Mouse (Mus musculus) CD4-positive, CD25-positive, alpha-beta regulatory T cell, adult 2 months (primary cell): ENCODE measurements around the gene Asb15.

Experiments used
- DNase-seq: peaks from one replicate; pipeline ENCODE4 v3.0.0-alpha.2; 2012; ENCODE audit warnings: low read depth, low spot score

Asb15 gene

DNA sequence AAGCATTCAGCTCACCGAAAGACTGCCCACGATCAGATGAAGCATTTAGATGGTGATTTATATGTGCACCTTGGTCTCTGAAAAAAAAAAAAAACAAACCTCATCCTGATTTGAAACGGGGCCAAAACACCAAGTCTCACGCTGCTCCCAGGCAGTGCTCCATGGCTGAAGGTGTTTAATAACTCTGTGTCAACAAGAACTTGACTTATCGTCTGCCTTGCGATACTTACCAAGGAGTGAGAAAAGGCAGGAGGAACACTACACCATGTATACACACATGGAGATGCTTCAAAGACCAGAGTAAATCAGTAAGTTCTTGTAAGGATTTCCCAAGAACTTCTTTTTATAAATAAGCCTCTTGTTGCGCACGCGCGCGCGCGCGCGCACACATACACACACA is 79.6 kb downstream of the Asb15 start:
- DNase-seq = no peak

DNA sequence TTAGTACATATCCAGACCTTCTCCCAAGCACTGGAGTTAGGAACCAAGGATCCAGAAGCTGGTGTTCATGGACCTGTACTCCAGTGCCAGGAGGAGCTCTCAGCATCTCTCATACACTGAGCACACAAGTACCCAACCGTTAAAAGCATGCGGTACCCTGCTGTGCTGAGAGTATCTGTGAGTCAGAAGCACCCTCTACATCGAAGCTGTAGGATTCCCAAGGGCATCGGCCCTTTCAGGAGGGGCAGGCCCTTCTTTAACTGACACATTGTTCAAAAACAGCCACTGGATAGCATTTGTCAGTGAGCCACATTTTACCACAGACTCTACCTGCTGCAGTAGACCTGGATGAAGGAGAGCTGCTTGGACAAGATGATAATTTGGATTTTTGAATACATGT is 80.2 kb downstream of the Asb15 start:
- DNase-seq = no peak

DNA sequence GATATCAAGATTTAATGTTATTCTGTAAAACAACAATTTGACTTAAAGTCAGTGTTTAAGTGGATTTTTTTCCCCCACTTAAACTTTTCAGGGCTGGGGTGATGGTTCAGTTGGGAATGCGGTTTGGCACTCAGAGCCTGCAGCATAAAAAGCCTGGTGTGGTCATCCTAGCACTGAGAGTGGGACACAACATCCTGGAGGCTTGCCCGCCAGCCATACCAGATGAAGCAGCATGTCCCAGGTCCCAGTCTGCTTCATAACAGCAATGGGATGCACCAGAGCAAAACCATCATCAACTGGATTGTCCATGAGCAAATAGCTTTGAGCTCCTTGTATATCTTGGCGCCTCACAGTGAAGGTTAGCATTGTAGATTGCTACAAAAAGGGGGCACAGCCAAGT is 80.7 kb downstream of the Asb15 start:
- no peak for DNase-seq

DNA sequence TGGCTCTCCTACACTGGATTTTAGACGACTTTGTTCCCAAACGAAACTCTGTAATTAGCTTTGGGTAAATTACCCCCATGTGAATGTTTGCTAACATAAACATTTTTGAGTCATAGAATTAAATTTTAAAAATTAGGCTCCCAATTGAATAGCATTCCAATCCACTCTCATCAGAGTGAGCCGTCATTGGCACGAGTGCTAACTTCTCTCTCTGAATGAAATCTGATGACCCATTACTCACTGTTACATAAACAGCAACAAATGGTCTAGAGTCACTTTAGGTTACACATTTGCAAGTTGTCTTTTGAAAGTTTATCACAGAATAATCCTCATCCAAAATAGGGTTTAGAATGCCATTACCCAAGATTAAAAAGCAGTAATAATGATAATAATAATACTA is 81.6 kb downstream of the Asb15 start:
- no peak for DNase-seq

DNA sequence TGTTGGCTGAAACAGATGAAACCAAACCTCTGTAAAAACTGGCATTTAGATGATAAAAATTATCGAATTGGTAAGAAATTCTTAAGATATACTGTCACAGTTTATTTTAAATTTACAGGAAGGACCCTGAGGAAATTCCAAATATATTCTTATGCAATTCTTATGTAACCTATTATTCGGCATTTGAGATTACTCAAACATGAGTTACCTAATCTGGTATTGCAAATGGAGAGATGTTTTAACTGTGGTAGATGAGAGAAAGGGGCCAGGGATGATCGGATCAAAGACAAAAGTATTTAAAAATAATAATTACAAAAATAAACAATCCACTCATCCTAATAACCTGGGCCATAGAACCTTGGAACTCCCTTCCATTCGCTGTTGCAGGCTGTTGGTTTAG is 82.4 kb downstream of the Asb15 start:
- no peak for DNase-seq

DNA sequence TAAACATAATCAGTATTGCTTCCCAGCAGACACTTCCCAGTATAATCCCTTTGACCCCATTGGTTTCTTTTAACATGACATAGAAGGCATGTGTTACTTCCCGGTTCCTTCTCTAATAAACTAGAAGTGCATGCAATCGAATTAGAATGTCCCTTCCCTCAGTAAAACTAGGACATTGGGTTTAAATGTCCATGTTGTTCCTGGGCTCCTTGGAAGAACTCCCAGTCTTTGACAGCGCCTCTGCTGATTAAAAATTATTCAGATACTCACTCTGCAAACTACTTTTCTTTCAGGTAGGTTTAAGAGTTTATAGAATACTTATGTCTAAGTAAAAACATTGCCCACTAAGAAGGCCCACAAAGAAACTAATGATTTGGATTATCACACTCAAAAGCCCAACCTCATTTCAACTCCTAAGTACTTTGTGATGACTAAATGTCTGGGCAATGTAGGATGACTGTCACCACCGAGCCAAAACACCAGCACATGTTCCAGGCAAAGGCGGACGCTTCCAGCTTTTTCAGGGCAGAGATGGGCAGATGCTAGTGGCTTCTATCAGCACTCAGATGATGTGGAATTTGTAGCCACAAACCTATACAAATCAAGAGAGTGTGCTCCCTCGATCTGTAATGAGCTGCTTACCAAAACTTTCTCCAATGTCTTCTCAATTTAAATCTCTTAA is 84.3 kb downstream of the Asb15 start:
- no peak for DNase-seq

DNA sequence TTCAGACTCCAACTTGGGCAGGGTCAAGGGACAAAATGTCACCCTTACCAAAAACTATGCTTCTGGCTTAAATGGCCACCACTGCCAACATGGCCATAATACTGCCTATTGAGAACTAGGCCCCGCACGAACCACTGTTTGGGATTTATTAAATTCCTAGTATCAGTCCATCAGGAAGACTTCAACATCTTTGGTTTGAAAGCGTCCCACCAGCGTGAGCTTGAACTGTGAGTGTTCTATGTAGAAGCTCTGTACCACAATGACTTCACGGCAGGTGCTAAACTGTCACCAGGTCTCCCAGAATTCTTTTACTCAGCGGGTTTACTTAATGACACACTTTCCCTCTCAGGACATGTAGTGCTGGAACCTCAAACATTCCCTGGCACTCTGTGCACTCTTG is 85.4 kb downstream of the Asb15 start:
- no peak for DNase-seq

DNA sequence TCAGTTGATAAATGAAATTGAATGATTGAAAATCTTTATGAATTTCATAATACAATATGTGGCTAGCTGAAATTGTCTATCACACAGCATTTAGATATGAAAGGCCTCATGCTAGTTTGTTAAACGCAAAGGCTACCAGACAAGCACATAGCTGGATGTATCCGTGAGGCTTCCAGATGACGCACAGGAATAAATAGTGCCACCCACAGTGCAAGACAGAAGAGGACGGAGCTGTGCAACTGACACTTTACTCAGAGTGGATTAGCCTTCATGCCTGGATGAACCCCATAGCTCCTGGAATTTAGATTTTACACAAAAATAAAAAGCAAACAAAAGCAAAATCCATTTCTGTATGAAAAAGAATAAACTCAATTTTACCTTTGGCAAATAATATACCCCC is 86.0 kb downstream of the Asb15 start:
- no peak for DNase-seq

DNA sequence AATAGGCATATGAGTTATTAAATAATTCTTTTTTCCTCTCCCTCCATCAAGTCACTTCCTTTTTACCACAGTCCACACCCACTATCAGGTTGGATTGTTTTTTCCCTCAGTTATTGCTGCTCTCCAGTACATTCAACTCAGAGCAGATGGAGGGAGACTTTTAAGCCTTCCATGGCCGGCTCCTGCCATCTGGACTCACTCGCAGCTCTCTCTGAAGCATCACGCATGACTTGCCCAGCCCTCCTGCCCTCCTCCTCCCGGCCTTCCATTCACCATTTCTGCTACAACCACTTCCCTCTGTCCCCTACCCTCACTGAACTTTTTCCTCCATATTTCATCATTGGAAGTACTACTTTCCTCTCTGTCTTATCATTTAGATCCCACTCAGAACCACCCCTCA is 88.8 kb downstream of the Asb15 start:
- DNase-seq = no peak

DNA sequence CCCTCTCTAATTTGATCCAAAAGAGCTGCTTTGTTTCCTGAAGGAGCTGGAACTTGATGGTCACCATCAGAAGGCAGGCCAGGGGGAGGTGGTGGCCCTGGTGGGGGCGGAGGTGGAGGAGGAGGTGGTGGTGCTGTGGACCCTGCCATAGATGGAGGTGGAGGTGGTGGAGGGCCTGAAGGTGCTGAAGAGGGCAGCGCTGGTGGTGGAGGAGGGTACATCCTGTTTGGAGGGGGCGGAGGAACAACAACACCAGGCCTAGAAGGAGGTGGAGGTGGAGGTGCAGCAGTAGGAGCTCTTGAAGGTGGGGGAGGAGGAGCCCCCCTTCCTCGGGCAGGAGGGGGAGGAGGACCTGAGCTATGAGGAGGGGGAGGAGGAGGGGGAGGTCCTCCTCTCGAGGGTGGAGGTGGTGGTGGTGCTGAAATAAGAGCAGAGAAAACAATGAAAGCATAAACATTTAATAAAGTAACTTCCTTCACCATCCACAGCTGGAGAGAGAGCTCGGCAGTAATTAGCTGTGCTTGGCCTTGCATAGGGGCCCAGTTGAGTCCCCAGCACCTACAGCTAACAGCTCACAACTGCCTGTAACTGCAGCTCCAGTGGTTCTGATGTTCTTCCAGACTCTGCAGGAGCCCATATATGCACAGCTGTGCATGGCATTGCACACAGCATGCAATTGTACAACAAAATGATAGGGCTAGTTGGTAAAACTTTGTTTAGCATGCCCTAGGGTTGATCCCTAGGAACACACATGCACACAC is 91.5 kb downstream of the Asb15 start:
- no peak for DNase-seq

DNA sequence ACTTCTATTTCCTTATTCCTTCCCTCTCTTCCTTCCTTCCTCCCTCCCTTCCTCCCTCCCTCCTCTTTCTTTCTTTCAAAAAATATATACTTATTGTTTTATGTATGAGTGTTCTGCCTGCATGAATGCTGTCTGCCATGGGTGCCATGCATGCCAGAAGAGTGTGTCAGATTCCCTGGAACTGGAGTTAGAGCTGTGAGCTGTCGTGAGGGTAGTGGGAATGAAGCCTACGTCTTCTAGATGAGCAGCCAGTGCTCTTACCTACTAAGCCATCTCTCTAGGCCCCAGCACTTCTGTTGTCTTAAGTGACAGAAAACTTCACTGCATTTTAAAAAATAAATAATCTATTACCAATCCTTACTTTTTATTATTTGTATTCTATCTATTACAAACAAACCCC is 93.0 kb downstream of the Asb15 start:
- no peak for DNase-seq

DNA sequence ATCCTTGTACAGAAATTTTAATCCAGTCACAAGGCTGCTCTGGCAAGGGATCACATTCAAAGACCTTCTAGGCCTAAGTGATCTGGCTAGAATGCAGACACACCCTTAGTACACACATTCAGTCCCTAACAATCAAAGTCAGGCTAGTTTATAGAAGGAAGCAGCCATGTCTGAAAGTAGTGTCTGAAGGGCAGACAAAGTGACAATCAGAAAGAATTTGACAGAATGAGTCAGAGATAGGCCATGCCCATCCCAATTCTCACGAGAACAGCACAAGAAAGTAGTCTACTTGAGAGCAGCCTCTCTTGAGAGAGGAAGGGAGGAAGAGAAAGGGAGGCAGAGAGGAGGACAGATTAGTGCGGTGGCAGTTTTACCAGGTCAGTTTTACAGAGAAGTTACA is 94.2 kb downstream of the Asb15 start:
- no peak for DNase-seq
